Mouse (Mus musculus) testis, adult 2 months (tissue): ENCODE measurements around the gene Rab8a.

ENCODE experiments used
- CTCF ChIP-seq: fragments of 200-500 bp; IDR thresholded peaks from 2 replicates; pipeline ENCODE4 v1.5.1; 2012; ENCODE audit warnings: low read depth, mild to moderate bottlenecking, inconsistent platforms, low read length, moderate library complexity; ENCODE audit not compliant: control insufficient read depth, insufficient read depth, insufficient replicate concordance
- POLR2A ChIP-seq: fragments of 200-500 bp; IDR thresholded peaks from 2 replicates; pipeline ENCODE4 v1.6.1; 2012; ENCODE audit warnings: low read depth, mild to moderate bottlenecking, inconsistent platforms, low read length, moderate library complexity; ENCODE audit not compliant: control insufficient read depth

GRCm38 (mm10) chr8:72132417-72132816 is 28.6 kb upstream of the Rab8a start:
- TF ChIP-seq CTCF (no peak), POLR2A (no peak)
